Mouse (Mus musculus) liver, embryonic 14.5 days (tissue): ENCODE measurements around the gene Hacd3. TPM values are rescaled to one million over a fixed set of nuclear protein-coding genes. Genes with fewer than 3 reads are reported as not detected.

Experiments
- ATAC-seq: fragments of 200-750 bp; cut with Nextera tagmentation; 2 replicates; pipeline ENCODE4 v1.8.0; 2017; ENCODE audit warnings: moderate number of reproducible peaks, mild to moderate bottlenecking, moderate library complexity; ENCODE audit not compliant: insufficient read depth
- DNase-seq, 3 experiments: peaks; one replicate each; pipeline ENCODE4 v3.0.0-alpha.2; 2012 to 2013; ENCODE audit warnings: low read depth in 3 of 3, low spot score in 3 of 3
- H3K27ac ChIP-seq: fragments of 300-500 bp; sonication (generic); 2 replicates; pipeline ENCODE4 v1.5.1; 2014; ENCODE audit warnings: moderate library complexity, mild to moderate bottlenecking, control low read depth, inconsistent platforms
- H3K27me3 ChIP-seq: fragments of 300-500 bp; sonication (generic); 2 replicates; pipeline ENCODE4 v1.6.1; 2014; ENCODE audit warnings: mild to moderate bottlenecking, low read length, moderate library complexity; ENCODE audit not compliant: control insufficient read depth, insufficient read depth
- H3K36me3 ChIP-seq: fragments of 300-500 bp; sonication (generic); replicated peaks from 2 replicates; pipeline ENCODE4 v1.6.1; 2014; ENCODE audit warnings: low read depth; ENCODE audit not compliant: control insufficient read depth, insufficient read depth
- H3K4me1 ChIP-seq, 2 experiments: fragments of 200-500 bp in 1 of 2; fragments of 300-500 bp in 1 of 2; sonication (generic) in 1 of 2; replicated peaks; 2 replicates each; pipeline ENCODE4 v1.6.1; 2012 to 2014; ENCODE audit warnings: antibody characterized with exemption in 1 of 2, inconsistent platforms in 1 of 2, low read length in 1 of 2; ENCODE audit not compliant: control insufficient read depth in 2 of 2, insufficient read depth in 2 of 2
- H3K4me2 ChIP-seq: fragments of 300-500 bp; sonication (generic); 2 replicates; pipeline ENCODE4 v1.6.1; 2014; ENCODE audit warnings: low read depth, mild to moderate bottlenecking, control low read depth, moderate library complexity
- H3K4me3 ChIP-seq, 2 experiments: fragments of 200-500 bp in 1 of 2; fragments of 300-500 bp in 1 of 2; sonication (generic) in 1 of 2; 2 replicates each; pipeline ENCODE4 v1.5.1; 2012 to 2014; ENCODE audit warnings: low read depth in 2 of 2, low read length in 2 of 2, mild to moderate bottlenecking in 2 of 2, control low read depth in 1 of 2, inconsistent platforms in 1 of 2, moderate library complexity in 1 of 2; ENCODE audit not compliant: insufficient read depth in 1 of 2
- H3K9ac ChIP-seq: fragments of 300-500 bp; sonication (generic); replicated peaks from 2 replicates; pipeline ENCODE4 v1.6.1; 2014; ENCODE audit warnings: mild to moderate bottlenecking, control low read depth, moderate library complexity
- H3K9me3 ChIP-seq: fragments of 300-500 bp; sonication (generic); 2 replicates; pipeline ENCODE4 v1.6.1; 2016; ENCODE audit warnings: low read length, mixed read lengths; ENCODE audit not compliant: control insufficient read depth
- CTCF ChIP-seq: IDR thresholded peaks from 2 replicates; pipeline ENCODE4 v1.5.1; 2016; ENCODE audit warnings: antibody characterized with exemption, low read depth, control low read depth
- EP300 ChIP-seq: IDR thresholded peaks from 2 replicates; pipeline ENCODE4 v1.6.1; 2016; ENCODE audit warnings: antibody characterized with exemption, low read depth
- WGBS: fragments of 180-500 bp; shearing (Covaris S2); extraction: QIAGEN DNeasy Blood & Tissue Kit; methylation state at CpG from one replicate; pipeline ENCODE4 v1.1.7; 2014; ENCODE audit not compliant: insufficient replicate concordance; 5-methylcytosine and 5-hydroxymethylcytosine counted together
- microRNA-seq: library from miRNA; unstranded; fragments of <30 nt; microRNA quantifications from one replicate; pipeline ENCODE4, GENCODE M21; 2016
- polyA plus RNA-seq, 2 experiments: library from polyadenylated mRNA; depleted of rRNA in 1 of 2; stranded (reverse) in 1 of 2; unstranded in 1 of 2; fragments of >200 nt; fragmentation: Nextera tagmentation in 1 of 2; extraction: Ambion mirVana in 1 of 2; gene quantifications; 2 replicates each; pipeline versions ENCODE4 v1.2.1 to v1.2.3; 2012 to 2014

Hacd3 gene
- polyA plus RNA-seq, 2 experiments: 19.6 to 22.9 TPM

DNA sequence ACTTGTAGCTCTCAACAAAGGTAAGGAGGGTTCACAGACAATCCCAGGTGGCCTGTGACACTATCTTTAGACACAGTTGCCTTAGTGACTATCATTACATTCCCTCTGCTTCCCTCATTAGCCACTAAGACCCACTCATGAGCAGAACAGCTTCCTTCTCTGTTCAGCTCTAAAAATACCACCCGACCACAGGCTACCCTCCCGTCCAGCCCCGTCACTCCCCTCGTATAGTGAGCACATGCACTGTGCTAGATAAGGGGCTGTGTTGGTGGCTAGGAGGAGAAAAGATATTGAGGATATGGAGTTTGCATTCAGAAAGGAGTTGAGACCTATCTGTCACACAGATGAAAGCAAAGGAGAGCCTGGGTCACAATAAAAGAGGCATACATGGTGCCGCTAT is 83.0 kb downstream of the Hacd3 start:
- DNase-seq: no peak
- peak overlapping the region; percentile 7 to 32 for H3K4me3 ChIP-seq

DNA sequence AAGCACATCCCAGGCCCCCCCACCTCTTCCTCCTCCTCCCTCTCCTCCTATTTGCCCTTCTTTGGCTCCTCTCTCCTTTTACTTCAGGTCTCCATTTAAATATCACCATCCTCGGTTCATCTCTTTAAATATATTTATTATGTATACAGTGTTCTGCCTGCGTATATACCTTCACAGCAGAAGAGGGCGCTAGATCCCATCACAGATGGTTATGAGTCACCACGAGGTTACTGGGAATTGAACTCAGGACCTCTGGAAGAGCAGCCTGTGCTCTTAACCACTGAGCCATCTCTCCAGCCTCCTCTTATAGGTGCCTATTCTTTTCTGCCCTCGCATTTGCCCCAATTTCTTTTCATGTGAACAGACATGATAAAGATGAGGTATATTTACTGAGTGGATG is 84.0 kb downstream of the Hacd3 start:
- no peak overlapping the region for H3K4me3 ChIP-seq
- no peaks in the 10 kb centered on the region; the same call in 1 of the 2 replicates for H3K27me3 ChIP-seq
- peaks cover 34 to 48% of the 10 kb centered on the region in 2 experiments for H3K4me1 ChIP-seq
- TF ChIP-seq CTCF: peak; percentile 42; the same call in 1 of the 2 replicates
- no peak for TF ChIP-seq EP300
- no peak overlapping the region for H3K4me2 ChIP-seq
- H3K9ac ChIP-seq: no peak overlapping the region
- ATAC-seq: no peak
- WGBS: 53% methylated on average over 5 of the region's 5 CpGs
- no peak overlapping the region for H3K27ac ChIP-seq
- no peaks in the 10 kb centered on the region for H3K9me3 ChIP-seq
- H3K36me3 ChIP-seq: no peaks in the 10 kb centered on the region
- no peak for DNase-seq

More for the DNA sequence above, 83.0 kb downstream of the Hacd3 start:
- no peaks in the 10 kb centered on the region; the same call in 1 of the 2 replicates for H3K27me3 ChIP-seq
- H3K4me1 ChIP-seq: peaks cover 24 to 38% of the 10 kb centered on the region in 2 experiments
- ATAC-seq: peak; percentile 64
- H3K36me3 ChIP-seq: no peaks in the 10 kb centered on the region
- H3K9me3 ChIP-seq: no peaks in the 10 kb centered on the region
- H3K27ac ChIP-seq: peak overlapping the region; percentile 51
- H3K9ac ChIP-seq: peak overlapping the region; percentile 44
- H3K4me2 ChIP-seq: peak overlapping the region; percentile 56
- WGBS: 6% methylated on average over 5 of the region's 5 CpGs
- TF ChIP-seq EP300 (peak; percentile 54; the same call in 1 of the 2 replicates), CTCF (no peak)

Small RNA genes lying within 50 kb of the gene (microRNA-seq; reads per million reads assigned to microRNA genes)
- gene Gm25640: not detected

Other genes with a start within 250 kb of the Hacd3 start
- gene Dennd4a, start 210.4 kb downstream of the Hacd3 start, polyA plus RNA-seq (2012; rRNA removed): 29.0 and 36.1 TPM in 2 replicates
- gene Dennd4a, start 210.4 kb downstream of the Hacd3 start, polyA plus RNA-seq (2014; fragmentation: Nextera tagmentation; extraction: Ambion mirVana): 29.3 and 32.5 TPM in 2 replicates
- 0.02 and 0.03 TPM in 2 replicates for gene Slc24a1, start 70.1 kb downstream of the Hacd3 start, polyA plus RNA-seq (2012; rRNA removed)
- 0.03 TPM in 1 of 2 replicates, not detected in the other for gene Slc24a1, start 70.1 kb downstream of the Hacd3 start, polyA plus RNA-seq (2014; fragmentation: Nextera tagmentation; extraction: Ambion mirVana)
- 13.7 and 14.8 TPM in 2 replicates for gene Ints14, start 60.8 kb downstream of the Hacd3 start, polyA plus RNA-seq (2012; rRNA removed)
- 23.3 and 28.1 TPM in 2 replicates for gene Ints14, start 60.8 kb downstream of the Hacd3 start, polyA plus RNA-seq (2014; fragmentation: Nextera tagmentation; extraction: Ambion mirVana)
- 16.8 and 18.5 TPM in 2 replicates for gene Dpp8, start 10.7 kb upstream of the Hacd3 start, polyA plus RNA-seq (2012; rRNA removed)
- 11.7 and 13.6 TPM in 2 replicates for gene Dpp8, start 10.7 kb upstream of the Hacd3 start, polyA plus RNA-seq (2014; fragmentation: Nextera tagmentation; extraction: Ambion mirVana)
- 4.6 and 4.9 TPM in 2 replicates for gene Igdcc4, start 79.8 kb upstream of the Hacd3 start, polyA plus RNA-seq (2012; rRNA removed)
- 4.5 and 5.4 TPM in 2 replicates for gene Igdcc4, start 79.8 kb upstream of the Hacd3 start, polyA plus RNA-seq (2014; fragmentation: Nextera tagmentation; extraction: Ambion mirVana)
- gene Igdcc3, start 119.5 kb upstream of the Hacd3 start, polyA plus RNA-seq (2012; rRNA removed): 0.06 and 0.10 TPM in 2 replicates
- gene Igdcc3, start 119.5 kb upstream of the Hacd3 start, polyA plus RNA-seq (2014; fragmentation: Nextera tagmentation; extraction: Ambion mirVana): 0.06 and 0.13 TPM in 2 replicates
- 4.9 and 5.7 TPM in 2 replicates for gene Parp16, start 173.7 kb upstream of the Hacd3 start, polyA plus RNA-seq (2012; rRNA removed)
- 7.2 and 9.3 TPM in 2 replicates for gene Parp16, start 173.7 kb upstream of the Hacd3 start, polyA plus RNA-seq (2014; fragmentation: Nextera tagmentation; extraction: Ambion mirVana)
- 0.01 TPM in 1 of 2 replicates, not detected in the other for gene Cilp, start 243.5 kb upstream of the Hacd3 start, polyA plus RNA-seq (2012; rRNA removed)
- gene Cilp, start 243.5 kb upstream of the Hacd3 start, polyA plus RNA-seq (2014; fragmentation: Nextera tagmentation; extraction: Ambion mirVana): not detected in 2 replicates